Mouse (Mus musculus) thymus, postnatal 10 days (tissue): Measurements from ENCODE around the gene Ccpg1.

ENCODE experiments used
- DNase-seq, 2 experiments: peaks; one replicate each; pipeline ENCODE4 v3.0.0; 2021; ENCODE audit warnings: low spot score in 2 of 2

The Ccpg1 gene

DNA sequence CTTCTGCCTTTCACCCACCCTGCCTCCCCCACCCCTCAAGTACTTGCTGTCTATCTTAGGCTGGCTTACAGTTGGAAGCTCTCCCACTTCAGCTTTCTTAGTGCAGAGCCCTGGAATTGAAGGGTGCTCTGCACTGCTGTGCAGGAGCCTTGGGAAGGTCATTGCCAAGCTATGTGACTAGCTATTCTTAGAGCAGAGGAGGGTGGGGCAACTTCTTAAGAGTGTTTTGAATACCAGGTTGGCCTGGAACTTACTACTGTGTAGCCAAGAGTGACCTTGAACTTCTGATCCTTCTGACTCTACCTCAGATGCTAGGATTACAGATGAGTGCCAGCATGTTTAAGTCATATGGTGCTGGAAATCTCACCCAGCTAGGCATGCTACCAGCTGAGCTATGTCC lies 10.9 kb downstream of the Ccpg1 start:
- DNase-seq = no peak

GRCm38 (mm10) chr9:72996806-72997205 lies 11.6 kb downstream of the Ccpg1 start:
- no peak for DNase-seq

- DNase-seq = no peak
Observed at GRCm38 (mm10) chr9:73000487-73000886, 15.3 kb downstream of the Ccpg1 start.

DNA sequence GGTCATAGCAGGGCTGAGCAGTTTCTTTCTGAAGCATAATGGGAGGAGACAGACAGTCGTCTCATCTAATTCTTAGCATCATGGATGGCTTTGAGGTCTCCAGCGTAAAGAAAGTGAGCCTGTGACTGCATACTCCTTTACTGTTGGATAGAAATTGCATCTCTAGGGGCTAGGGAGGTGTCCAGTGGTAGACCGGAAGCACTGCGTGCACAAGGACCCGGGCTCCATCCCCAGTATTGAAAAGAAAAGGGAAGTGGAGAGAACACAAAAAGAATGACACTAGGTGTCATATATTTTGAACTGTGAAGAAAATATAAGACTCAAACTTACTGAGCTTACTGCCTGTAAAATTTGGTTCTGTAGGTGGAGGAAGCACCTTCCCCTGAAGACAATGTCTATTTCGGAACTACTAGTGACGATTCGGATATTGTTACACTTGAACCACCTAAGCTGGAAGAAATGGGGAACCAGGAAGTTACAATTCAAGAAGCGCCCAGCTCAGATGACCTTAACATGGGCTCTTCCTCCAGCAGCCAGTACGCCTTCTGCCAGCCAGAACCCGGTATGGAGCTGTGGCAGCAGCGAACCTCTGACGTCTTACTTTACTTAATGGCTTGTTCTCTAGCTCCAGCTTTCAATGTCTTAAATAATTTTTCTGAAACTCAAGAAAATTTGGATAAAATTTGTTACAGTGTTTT lies 16.2 kb downstream of the Ccpg1 start:
- no peak for DNase-seq

GRCm38 (mm10) chr9:73002177-73002576 lies 16.9 kb downstream of the Ccpg1 start:
- DNase-seq = no peak

DNA sequence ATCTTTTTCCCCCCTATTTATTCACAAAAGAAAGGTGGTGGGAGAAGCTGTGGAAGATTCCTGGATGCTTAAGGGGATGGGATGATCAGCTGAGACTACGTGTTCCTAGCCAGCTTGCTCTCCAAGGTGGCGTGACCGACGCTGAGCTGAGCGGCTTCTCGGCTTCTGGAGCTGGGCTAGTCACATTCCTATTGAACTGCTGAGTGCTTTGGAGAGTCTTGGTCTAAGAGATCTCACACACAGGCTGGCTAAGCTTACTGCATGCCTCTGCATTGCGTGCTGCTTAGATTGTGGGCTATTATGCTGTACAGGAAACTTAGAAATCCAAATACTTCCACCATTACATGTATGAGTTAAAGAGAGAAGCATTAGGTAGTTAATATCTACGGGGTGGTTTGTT lies 18.8 kb downstream of the Ccpg1 start:
- no peak for DNase-seq

DNA sequence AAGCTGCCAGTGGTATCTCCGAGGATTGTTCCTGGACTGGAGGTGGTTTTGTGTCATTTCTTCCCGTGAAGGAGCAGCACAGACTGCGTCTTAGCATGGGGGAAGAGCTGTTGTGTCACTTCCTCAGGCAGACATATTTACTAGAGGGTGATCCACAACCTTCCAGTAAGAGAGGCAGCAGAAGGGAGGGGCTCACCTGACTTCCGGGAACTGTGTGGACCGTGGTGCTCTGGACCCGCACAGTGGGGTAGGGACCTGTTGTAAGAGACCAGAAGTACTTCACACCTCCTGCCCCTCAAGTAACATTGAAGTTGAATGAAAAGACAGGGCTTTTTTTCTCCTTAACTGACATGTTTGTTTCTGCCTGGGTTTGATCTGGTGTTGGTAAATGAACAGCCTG lies 19.9 kb downstream of the Ccpg1 start:
- no peak for DNase-seq

DNA sequence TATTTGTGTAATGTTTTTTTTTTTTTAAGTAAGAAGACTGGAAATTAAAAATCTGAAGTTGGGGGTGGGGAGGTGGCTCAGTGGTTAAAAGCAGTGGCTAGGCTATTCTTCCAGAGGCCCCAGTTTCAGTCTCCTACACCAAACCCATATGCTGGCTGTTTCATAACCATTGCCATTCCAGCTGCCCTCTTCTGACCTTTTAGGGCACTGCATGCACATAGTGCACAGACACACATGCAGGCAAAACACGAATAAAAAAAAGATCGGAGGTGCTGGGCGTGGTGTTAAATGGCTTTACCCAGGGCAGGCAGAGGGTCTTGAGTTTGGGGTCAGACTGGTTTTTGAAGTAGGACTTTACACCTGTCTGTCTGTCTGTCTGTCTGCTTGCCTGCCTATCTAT lies 20.9 kb downstream of the Ccpg1 start:
- no peak for DNase-seq

- no peak for DNase-seq
Observed at GRCm38 (mm10) chr9:73008384-73008783, 23.2 kb downstream of the Ccpg1 start.

GRCm38 (mm10) chr9:73012629-73013028 lies 27.4 kb downstream of the Ccpg1 start:
- no peak for DNase-seq

DNA sequence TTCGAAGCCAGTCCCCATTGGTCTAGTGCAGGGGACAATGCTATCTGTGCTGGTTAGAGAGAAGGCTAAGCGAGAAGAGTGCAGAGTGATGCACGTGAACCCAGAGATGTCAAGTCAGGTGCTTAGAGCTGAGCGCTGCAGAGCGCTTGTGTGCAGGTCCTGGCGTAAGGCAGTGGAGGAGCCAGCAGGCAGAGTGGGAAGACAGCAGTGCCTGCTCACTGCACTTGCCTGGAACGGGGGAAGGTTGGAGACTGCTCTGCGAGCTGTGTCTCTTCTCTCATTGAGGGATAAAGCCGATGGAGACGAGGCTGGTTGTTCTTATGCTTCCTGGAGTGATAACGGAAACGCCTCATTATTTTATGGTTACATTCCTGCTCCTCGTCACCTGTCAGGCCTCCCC lies 29.5 kb downstream of the Ccpg1 start:
- DNase-seq = no peak

DNA sequence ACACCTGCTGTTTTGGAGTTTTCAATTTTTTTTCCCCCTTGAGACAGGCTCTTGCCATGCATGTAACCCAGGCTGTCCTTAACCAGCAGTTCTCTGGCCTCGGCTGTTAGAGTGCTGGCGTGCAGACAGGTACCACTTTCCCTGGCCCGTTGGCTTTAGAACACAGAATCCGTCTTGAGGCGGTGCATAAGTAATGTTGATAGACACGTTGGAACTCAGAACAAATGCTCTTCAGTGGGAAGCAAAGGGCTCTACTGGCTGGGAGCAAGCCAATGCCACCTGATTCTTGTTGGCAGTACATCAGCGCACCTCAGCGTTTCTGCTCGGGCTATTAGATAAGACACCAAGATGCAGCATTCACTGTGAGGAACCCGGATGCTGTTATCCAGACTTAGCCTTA lies 34.6 kb downstream of the Ccpg1 start:
- DNase-seq = no peak

GRCm38 (mm10) chr9:73020566-73021097 lies 35.4 kb downstream of the Ccpg1 start:
- DNase-seq = no peak

GRCm38 (mm10) chr9:73025818-73026636 lies 40.8 kb downstream of the Ccpg1 start:
- DNase-seq = no peak

- DNase-seq = no peak
Observed at GRCm38 (mm10) chr9:73030443-73030842, 45.2 kb downstream of the Ccpg1 start.

DNA sequence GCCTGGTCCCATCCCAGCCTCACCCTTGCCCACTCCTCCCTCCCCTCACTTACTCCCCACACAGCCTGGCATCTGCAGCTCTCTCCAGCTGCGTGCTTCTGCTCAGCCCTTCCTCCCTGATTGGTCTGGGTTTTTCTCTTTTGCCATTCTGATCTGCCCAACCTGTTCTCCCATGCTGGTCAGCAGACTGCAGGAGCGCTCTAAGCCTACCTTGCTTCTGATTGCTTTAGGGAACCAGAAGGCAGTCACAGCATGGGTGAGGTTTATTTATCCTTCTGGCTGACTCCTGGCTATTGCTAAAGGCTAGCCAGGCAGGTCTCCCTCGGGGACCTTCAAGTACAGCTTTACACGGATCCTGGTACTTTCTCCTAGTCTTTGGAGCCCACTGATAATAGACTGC lies 46.2 kb downstream of the Ccpg1 start:
- no peak for DNase-seq

GRCm38 (mm10) chr9:73033406-73033805 lies 48.2 kb downstream of the Ccpg1 start:
- no peak for DNase-seq

- peak; percentile 90 to 91 for DNase-seq
Observed at GRCm38 (mm10) chr9:73039222-73039945, 54.2 kb downstream of the Ccpg1 start.

GRCm38 (mm10) chr9:73040080-73040479 lies 54.9 kb downstream of the Ccpg1 start, which contains the start of gene Pigb:
Gene Pigb, minus strand, starts transcription at chr9:73040378.
- DNase-seq = no peak

- peak; percentile 83 to 95 for DNase-seq
Observed at GRCm38 (mm10) chr9:73044146-73045079, 59.2 kb downstream of the Ccpg1 start, which contains the start of gene Rab27a. Gene Rab27a, plus strand, starts transcription at chr9:73044854.

GRCm38 (mm10) chr9:73045204-73045603 lies 60.0 kb downstream of the Ccpg1 start:
- peak; percentile 8 to 10 for DNase-seq
